Mouse (Mus musculus) kidney, postnatal 14 days (tissue): ENCODE measurements around the gene Sftpd.
A peak's percentile ranks its signal among the peaks of the same experiment; 100 is the strongest.

ENCODE experiments used
- DNase-seq: peaks from one replicate; pipeline ENCODE4 v3.0.0; 2022; ENCODE audit warnings: mixed read lengths

Sftpd gene

GRCm38 (mm10) chr14:41185059-41185821 is at the start of gene Sftpd:
Gene Sftpd (minus strand): TSS chr14:41185149.
- DNase-seq = no peak

DNA sequence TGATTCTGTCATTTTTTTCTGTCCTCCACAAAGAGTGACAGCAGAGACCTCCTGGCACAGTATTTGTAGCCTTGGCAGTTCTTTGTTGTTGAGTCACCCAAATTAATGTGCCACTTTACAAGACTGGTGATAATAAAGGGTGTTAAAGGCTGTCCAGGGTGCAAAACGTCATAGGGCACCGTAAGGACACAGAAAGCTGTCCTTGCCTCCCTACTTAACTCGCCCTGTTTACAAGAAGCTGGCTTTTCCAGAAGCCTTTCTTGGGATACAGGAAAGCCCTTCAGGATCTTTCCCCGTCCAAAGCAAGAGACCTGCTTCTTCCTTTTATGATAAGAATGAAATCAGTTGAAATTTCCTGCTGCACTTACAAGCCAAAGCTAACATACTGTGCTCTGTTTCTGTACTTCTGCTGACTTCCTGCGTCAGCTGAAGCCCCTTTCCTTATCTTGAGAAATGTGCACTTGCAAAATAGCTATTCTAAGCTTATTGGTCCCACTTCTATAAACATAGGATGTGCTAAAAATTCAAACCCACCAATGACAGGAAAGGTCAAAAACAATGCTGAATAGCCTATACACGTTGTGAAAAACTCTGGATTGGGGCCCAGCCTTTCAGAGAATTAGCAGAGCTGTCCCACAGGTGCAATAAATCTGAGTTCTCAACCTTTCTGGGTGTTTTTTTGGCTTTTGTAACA is 13.2 kb upstream of the Sftpd start:
- no peak for DNase-seq

DNA sequence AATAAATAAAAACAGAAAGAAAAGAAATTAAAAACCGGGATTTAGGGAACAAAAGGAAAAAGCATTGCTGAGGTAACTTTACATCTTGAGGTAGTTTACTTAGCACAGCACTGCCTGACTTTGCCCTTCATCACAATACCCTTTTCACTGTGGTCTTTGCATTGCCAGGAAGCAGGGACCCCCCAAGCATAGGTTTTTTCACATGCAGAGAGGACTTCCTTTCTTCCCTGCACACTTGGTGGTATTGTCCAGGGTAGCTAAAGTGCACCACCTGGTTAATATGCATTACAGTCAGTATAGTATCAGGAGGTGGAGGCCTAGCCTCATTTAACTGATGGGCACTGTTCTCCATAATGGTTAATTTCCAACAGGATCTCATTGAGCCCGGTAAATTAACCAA is 4.5 kb upstream of the Sftpd start:
- no peak for DNase-seq

DNA sequence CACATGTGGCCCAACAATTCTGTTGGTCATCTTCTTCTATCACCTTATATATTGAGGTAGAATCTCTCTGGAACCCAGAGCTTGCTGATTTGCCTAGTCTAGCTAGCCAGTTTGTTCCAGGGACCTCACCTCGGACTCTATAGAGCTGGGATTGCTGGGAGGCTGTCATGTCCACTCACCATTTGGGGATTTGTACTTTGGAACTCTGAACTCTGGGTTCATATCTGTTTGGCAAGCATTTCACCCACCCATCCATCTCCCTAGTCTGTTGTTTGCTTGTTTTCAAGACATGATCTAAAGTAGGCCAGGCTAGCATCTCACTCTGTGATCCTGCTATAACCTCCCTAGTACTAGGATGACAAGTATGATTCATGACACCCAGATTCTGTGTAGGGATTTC is 10.1 kb downstream of the Sftpd start:
- no peak for DNase-seq

DNA sequence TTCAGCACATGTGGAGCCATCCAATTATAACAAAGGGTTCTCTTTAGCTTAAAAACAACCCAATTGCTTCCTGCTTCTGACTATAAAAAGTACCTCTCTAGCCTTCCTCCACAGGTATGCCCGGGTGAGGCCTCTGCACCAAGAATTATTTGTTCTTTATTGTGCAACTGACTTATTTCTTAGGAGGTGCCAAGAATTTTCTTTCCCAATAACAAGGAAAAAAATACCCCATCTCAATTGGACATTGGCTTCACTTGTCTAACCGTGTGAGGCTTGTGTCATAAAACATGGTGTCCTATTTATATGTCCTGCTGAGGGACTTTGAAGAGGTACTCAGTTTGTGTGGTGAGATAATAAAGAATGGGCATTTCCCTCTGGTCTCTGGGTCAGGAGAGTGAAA is 14.4 kb downstream of the Sftpd start:
- DNase-seq = no peak

- DNase-seq = no peak
Measured at GRCm38 (mm10) chr14:41168567-41168966, 16.4 kb downstream of the Sftpd start.

DNA sequence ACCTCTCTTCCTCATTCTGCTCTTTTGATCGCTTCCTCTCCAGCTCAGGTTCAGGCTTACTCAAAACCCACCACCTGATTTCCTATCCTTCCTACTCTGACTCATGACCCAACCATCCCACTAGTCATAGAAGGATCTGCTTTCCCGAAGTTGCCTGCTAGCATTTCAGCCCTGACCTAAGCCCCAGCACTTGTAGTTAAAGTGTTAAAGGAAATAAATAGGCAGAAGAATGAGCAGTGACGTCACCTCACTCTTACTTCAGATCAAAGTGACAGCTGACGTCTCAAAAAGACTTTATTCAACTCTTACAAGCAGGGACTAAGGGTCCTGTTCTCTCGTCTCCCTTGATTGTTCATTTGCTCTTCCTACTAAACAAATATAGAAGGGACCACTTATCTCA is 17.7 kb downstream of the Sftpd start:
- no peak for DNase-seq

GRCm38 (mm10) chr14:41162663-41163062 is 22.3 kb downstream of the Sftpd start:
- peak; percentile 49 for DNase-seq

GRCm38 (mm10) chr14:41160743-41161142 is 24.2 kb downstream of the Sftpd start:
- peak; percentile 2 for DNase-seq

- no peak for DNase-seq
Measured at GRCm38 (mm10) chr14:41160076-41160475, 24.9 kb downstream of the Sftpd start.

GRCm38 (mm10) chr14:41151220-41151898 is 33.6 kb downstream of the Sftpd start, which contains the start of gene Mbl1:
Gene Mbl1 (plus strand): TSS chr14:41151458.
- DNase-seq = peak; percentile 5

DNA sequence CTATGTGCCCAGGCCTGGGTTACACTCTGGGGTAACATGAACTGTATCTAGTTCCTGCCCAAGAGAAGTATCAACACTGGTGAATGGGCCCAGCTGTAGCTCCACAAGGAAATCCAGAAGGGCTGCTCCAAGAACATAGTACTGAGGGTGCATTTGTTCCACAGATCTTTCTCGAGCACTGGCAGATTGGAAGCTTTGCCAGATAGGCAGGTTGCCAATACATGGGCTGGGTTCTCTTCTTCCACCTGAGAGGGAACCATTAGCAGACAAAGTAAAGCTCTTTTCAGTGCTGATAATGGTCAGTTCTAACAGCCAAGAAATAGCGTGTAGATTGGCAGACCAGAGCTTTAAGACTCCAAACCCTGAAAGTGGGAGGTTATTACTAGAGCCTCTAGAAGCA is 37.6 kb downstream of the Sftpd start:
- no peak for DNase-seq

DNA sequence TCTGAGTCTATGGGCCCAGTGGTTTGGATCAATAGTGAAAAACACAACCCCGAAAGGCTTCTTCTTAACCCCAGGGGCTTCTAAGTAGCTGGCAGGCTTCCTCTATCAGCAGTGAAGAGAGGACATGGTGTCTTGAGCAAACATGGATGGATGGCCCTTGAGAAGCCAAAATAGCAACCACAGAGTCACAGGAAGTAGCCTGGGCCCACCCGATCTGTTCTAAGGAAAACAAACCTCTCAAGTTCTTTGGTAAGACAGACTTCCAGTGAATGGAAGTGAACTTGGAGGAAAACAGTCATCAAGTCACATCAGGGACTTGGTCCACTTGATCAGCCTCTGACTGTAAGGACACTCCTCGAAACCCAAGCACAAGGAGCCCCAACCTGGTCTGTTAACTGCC is 38.0 kb downstream of the Sftpd start:
- no peak for DNase-seq

- DNase-seq = no peak
Measured at GRCm38 (mm10) chr14:41146035-41146434, 38.9 kb downstream of the Sftpd start.

- no peak for DNase-seq
Measured at GRCm38 (mm10) chr14:41140686-41141085, 44.3 kb downstream of the Sftpd start.

- DNase-seq = no peak
Measured at GRCm38 (mm10) chr14:41137006-41137405, 47.9 kb downstream of the Sftpd start.

DNA sequence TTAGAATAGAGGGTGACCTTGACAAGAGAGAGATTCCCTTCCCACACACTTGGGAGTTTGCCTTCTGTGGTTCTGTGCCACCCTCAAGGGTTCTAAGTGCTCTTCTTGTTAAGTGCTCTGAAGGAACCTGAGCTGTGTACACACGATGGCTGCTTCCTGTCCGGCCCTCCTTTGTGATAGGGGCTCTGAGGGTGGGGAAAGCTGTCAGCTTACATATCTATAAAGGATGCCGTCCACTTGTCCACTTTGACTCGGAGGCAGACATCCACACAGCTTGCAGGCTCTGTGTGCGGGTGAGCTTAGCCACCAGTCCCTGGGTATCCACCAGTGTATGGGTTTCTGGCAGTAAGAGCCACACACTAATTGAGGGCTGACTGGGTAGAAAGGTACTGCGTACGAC is 53.4 kb downstream of the Sftpd start, which contains the start of gene Sftpa1:
Gene Sftpa1 (plus strand): TSS at position 243 of the 400 bp plus-strand sequence.
- no peak for DNase-seq

DNA sequence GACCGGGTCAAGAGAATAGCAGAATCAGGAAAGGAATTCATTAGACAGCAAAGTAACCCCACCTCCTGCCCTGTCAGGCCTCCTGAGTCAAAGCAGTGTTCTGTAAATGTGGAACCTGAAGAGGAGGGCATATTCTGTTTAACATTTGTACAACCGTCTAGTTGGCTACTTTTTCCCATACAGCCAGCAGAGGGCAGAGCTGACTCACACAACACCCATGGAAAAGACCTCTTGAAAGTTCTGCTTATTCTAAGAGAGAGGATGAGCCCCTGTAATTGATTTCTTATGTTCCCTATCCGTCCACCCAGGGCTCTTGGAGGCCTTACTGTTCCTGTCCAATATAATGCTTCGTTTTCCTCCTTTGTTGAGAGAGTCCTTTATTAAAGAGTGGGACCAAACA is 57.0 kb downstream of the Sftpd start:
- DNase-seq = peak; percentile 27

GRCm38 (mm10) chr14:41124683-41125082 is 60.3 kb downstream of the Sftpd start:
- no peak for DNase-seq
